Mouse (Mus musculus): ENCODE data around the gene AI837181. TPM values are rescaled to one million over a fixed set of nuclear protein-coding genes. Genes with fewer than 3 reads are reported as not detected.

AI837181 gene
- total RNA-seq, 2 experiments from 2014 or later, result 7.7 to 14.8 TPM

- no peak for ATAC-seq (replicated peaks; ENCODE audit: low FRiP score, poor library complexity, severe bottlenecking)
Measured at GRCm38 (mm10) chr19:5433951-5434350, 9.0 kb downstream of the AI837181 start.

GRCm38 (mm10) chr19:5444371-5444908 is 19.5 kb downstream of the AI837181 start:
- ATAC-seq (replicated peaks; ENCODE audit: low FRiP score, poor library complexity, severe bottlenecking), result no peak

GRCm38 (mm10) chr19:5444954-5445353 is 20.0 kb downstream of the AI837181 start:
- ATAC-seq (replicated peaks; ENCODE audit: low FRiP score, poor library complexity, severe bottlenecking), result no peak

- no peak for ATAC-seq (replicated peaks; ENCODE audit: low FRiP score, poor library complexity, severe bottlenecking)
Measured at GRCm38 (mm10) chr19:5445747-5446146, 20.8 kb downstream of the AI837181 start.

GRCm38 (mm10) chr19:5447515-5448353 is 22.8 kb downstream of the AI837181 start, which contains the start of gene Fosl1:
Gene Fosl1, plus strand, starts transcription at chr19:5447547.
- peak; percentile 47; the same call in 1 of the 2 replicates for ATAC-seq (replicated peaks; ENCODE audit: low FRiP score, poor library complexity, severe bottlenecking)

GRCm38 (mm10) chr19:5448354-5449150 is 23.6 kb downstream of the AI837181 start:
- peak; percentile 87 for ATAC-seq (replicated peaks; ENCODE audit: low FRiP score, poor library complexity, severe bottlenecking)

GRCm38 (mm10) chr19:5449673-5450072 is 24.7 kb downstream of the AI837181 start:
- ATAC-seq (replicated peaks; ENCODE audit: low FRiP score, poor library complexity, severe bottlenecking), result no peak

GRCm38 (mm10) chr19:5451766-5452165 is 26.8 kb downstream of the AI837181 start:
- ATAC-seq (replicated peaks; ENCODE audit: low FRiP score, poor library complexity, severe bottlenecking), result no peak

GRCm38 (mm10) chr19:5455037-5455436 is 30.1 kb downstream of the AI837181 start:
- no peak for ATAC-seq (replicated peaks; ENCODE audit: low FRiP score, poor library complexity, severe bottlenecking)

GRCm38 (mm10) chr19:5455568-5455967 is 30.6 kb downstream of the AI837181 start:
- no peak for ATAC-seq (replicated peaks; ENCODE audit: low FRiP score, poor library complexity, severe bottlenecking)

- no peak for ATAC-seq (replicated peaks; ENCODE audit: low FRiP score, poor library complexity, severe bottlenecking)
Measured at GRCm38 (mm10) chr19:5456241-5456921, 31.4 kb downstream of the AI837181 start.

GRCm38 (mm10) chr19:5456922-5457745 is 32.2 kb downstream of the AI837181 start:
- ATAC-seq (replicated peaks; ENCODE audit: low FRiP score, poor library complexity, severe bottlenecking), result peak; percentile 84

- no peak for ATAC-seq (replicated peaks; ENCODE audit: low FRiP score, poor library complexity, severe bottlenecking)
Measured at GRCm38 (mm10) chr19:5457746-5458442, 33.0 kb downstream of the AI837181 start, which contains the start of gene Ccdc85b. Gene Ccdc85b, minus strand, starts transcription at chr19:5457894.

- ATAC-seq (replicated peaks; ENCODE audit: low FRiP score, poor library complexity, severe bottlenecking), result no peak
Measured at GRCm38 (mm10) chr19:5459019-5459418, 34.1 kb downstream of the AI837181 start.

GRCm38 (mm10) chr19:5459896-5460295 is 35.0 kb downstream of the AI837181 start:
- no peak for ATAC-seq (replicated peaks; ENCODE audit: low FRiP score, poor library complexity, severe bottlenecking)

GRCm38 (mm10) chr19:5460465-5460911 is 35.5 kb downstream of the AI837181 start, which contains the start of gene Fibp:
Gene Fibp, plus strand, starts transcription at chr19:5460615.
- peak; percentile 77 for ATAC-seq (replicated peaks; ENCODE audit: low FRiP score, poor library complexity, severe bottlenecking)

GRCm38 (mm10) chr19:5461411-5461810 is 36.5 kb downstream of the AI837181 start:
- ATAC-seq (replicated peaks; ENCODE audit: low FRiP score, poor library complexity, severe bottlenecking), result no peak

GRCm38 (mm10) chr19:5463212-5463611 is 38.3 kb downstream of the AI837181 start:
- no peak for ATAC-seq (replicated peaks; ENCODE audit: low FRiP score, poor library complexity, severe bottlenecking)

All from erythroblast, adult 5-6 weeks (primary cell).